Mouse (Mus musculus) brain, adult 2 months (tissue): ENCODE data around the gene Grtp1.

Source experiments
- DNase-seq: peaks from one replicate; pipeline ENCODE4 v3.0.0; 2011; ENCODE audit warnings: low read depth, low spot score

The Grtp1 gene

GRCm38 (mm10) chr8:13174811-13175210 lies 25.6 kb downstream of the Grtp1 start:
- no peak for DNase-seq

GRCm38 (mm10) chr8:13174305-13174704 lies 26.1 kb downstream of the Grtp1 start:
- no peak for DNase-seq

GRCm38 (mm10) chr8:13170510-13170909 lies 29.9 kb downstream of the Grtp1 start:
- no peak for DNase-seq

- no peak for DNase-seq
These were observed 36.1 kb downstream of the Grtp1 start for GRCm38 (mm10) chr8:13164361-13164760.

GRCm38 (mm10) chr8:13163563-13163962 lies 36.9 kb downstream of the Grtp1 start:
- no peak for DNase-seq

- DNase-seq, result no peak
These were observed 38.3 kb downstream of the Grtp1 start for GRCm38 (mm10) chr8:13162098-13162497.

GRCm38 (mm10) chr8:13160691-13161090 lies 39.7 kb downstream of the Grtp1 start:
- no peak for DNase-seq

GRCm38 (mm10) chr8:13159377-13159881 lies 41.0 kb downstream of the Grtp1 start:
- peak; percentile 21 for DNase-seq

- peak; percentile 99 for DNase-seq
These were observed 41.6 kb downstream of the Grtp1 start, which contains the start of gene Lamp1 for GRCm38 (mm10) chr8:13158718-13159376. Gene Lamp1, plus strand, starts transcription at chr8:13159161.

- DNase-seq, result peak; percentile 73
These were observed 43.9 kb downstream of the Grtp1 start for GRCm38 (mm10) chr8:13156327-13157097.

GRCm38 (mm10) chr8:13155358-13155757 lies 45.1 kb downstream of the Grtp1 start:
- no peak for DNase-seq

GRCm38 (mm10) chr8:13154099-13154498 lies 46.3 kb downstream of the Grtp1 start:
- DNase-seq, result no peak

GRCm38 (mm10) chr8:13150929-13151328 lies 49.5 kb downstream of the Grtp1 start:
- DNase-seq, result no peak

GRCm38 (mm10) chr8:13149866-13150265 lies 50.6 kb downstream of the Grtp1 start:
- no peak for DNase-seq

- no peak for DNase-seq
These were observed 51.1 kb downstream of the Grtp1 start for GRCm38 (mm10) chr8:13149287-13149686.

- no peak for DNase-seq
These were observed 51.9 kb downstream of the Grtp1 start for GRCm38 (mm10) chr8:13148476-13148875.

GRCm38 (mm10) chr8:13141681-13142080 lies 58.7 kb downstream of the Grtp1 start:
- DNase-seq, result no peak

- DNase-seq, result no peak
These were observed 60.7 kb downstream of the Grtp1 start for GRCm38 (mm10) chr8:13139641-13140182.

- DNase-seq, result peak; percentile 79
These were observed 68.2 kb downstream of the Grtp1 start for GRCm38 (mm10) chr8:13132220-13132619.

- no peak for DNase-seq
These were observed 75.5 kb downstream of the Grtp1 start for GRCm38 (mm10) chr8:13124897-13125296.

- no peak for DNase-seq
These were observed 77.5 kb downstream of the Grtp1 start for GRCm38 (mm10) chr8:13122887-13123421.
